Mouse (Mus musculus) ES-E14 (cell line): ENCODE data around the gene Rbm4. TPM values are rescaled to one million over a fixed set of nuclear protein-coding genes. Genes with fewer than 3 reads are reported as not detected.

Source experiments
- DNase-seq: peaks from one replicate; pipeline ENCODE4 v3.0.0-alpha.2; 2013; ENCODE audit warnings: low read depth, low spot score
- H3K27ac ChIP-seq: 2 replicates; pipeline ENCODE4 v1.5.1; 2012; ENCODE audit warnings: low read depth, mild to moderate bottlenecking, low read length, moderate library complexity, mixed read lengths; ENCODE audit not compliant: poor library complexity, insufficient read depth, severe bottlenecking
- H3K36me3 ChIP-seq: 2 replicates; pipeline ENCODE4 v1.6.1; 2012; ENCODE audit warnings: mild to moderate bottlenecking, low read length, moderate library complexity, mixed read lengths; ENCODE audit not compliant: control insufficient read depth, poor library complexity, insufficient read depth, severe bottlenecking
- H3K4me1 ChIP-seq, 2 experiments: fragments of 150-350 bp in 1 of 2; sonication (generic) in 1 of 2; 2 replicates each; pipeline ENCODE4 v1.6.1; 2012; ENCODE audit warnings: low read length in 2 of 2, mild to moderate bottlenecking in 1 of 2, mixed read lengths in 1 of 2; ENCODE audit not compliant: control insufficient read depth in 2 of 2, insufficient read depth in 2 of 2, poor library complexity in 1 of 2
- H3K4me3 ChIP-seq, 2 experiments: fragments of 150-350 bp in 1 of 2; sonication (generic) in 1 of 2; 2 replicates each; pipeline ENCODE4 v1.5.1; 2012; ENCODE audit warnings: low read length in 2 of 2, low read depth in 1 of 2, mild to moderate bottlenecking in 1 of 2, mixed read lengths in 1 of 2; ENCODE audit not compliant: insufficient read depth in 1 of 2, poor library complexity in 1 of 2, severe bottlenecking in 1 of 2
- H3K9ac ChIP-seq: 2 replicates; pipeline ENCODE4 v1.6.1; 2012; ENCODE audit warnings: low read depth, mild to moderate bottlenecking, low read length, mixed read lengths; ENCODE audit not compliant: poor library complexity, insufficient read depth, severe bottlenecking
- H3K9me3 ChIP-seq: fragments of 150-350 bp; sonication (generic); 2 replicates; pipeline ENCODE4 v1.6.1; 2012; ENCODE audit warnings: low read depth, mild to moderate bottlenecking, low read length; ENCODE audit not compliant: control insufficient read depth, insufficient read depth
- CHD2 ChIP-seq: IDR thresholded peaks from 2 replicates; pipeline ENCODE4 v1.6.1; 2014; ENCODE audit warnings: mild to moderate bottlenecking, low read depth, low read length, inconsistent platforms
- HCFC1 ChIP-seq: IDR thresholded peaks from 2 replicates; pipeline ENCODE4 v1.6.1; 2012; ENCODE audit warnings: low read length, inconsistent platforms, borderline replicate concordance; ENCODE audit not compliant: insufficient read depth
- MAFK ChIP-seq: IDR thresholded peaks from 2 replicates; pipeline ENCODE4 v1.6.1; 2014; ENCODE audit warnings: mild to moderate bottlenecking, low read depth, low read length, inconsistent platforms; ENCODE audit not compliant: insufficient read depth
- ZC3H11A ChIP-seq: IDR thresholded peaks from 2 replicates; pipeline ENCODE4 v1.6.1; 2012; ENCODE audit warnings: low read depth, mild to moderate bottlenecking, inconsistent platforms, low read length, borderline replicate concordance
- ZNF384 ChIP-seq: IDR thresholded peaks from 2 replicates; pipeline ENCODE4 v1.6.1; 2012; ENCODE audit warnings: low read depth, low read length, inconsistent platforms
- in situ Hi-C, 2 experiments: fragments of 600-800 bp; cut with MboI; formaldehyde crosslinking; loops; one replicate each; pipeline ENCODE4 v1.15.1; 2025; ENCODE audit warnings: low sequenced_read_pairs in 2 of 2, inconsistent platforms in 1 of 2; ENCODE audit not compliant: unreplicated experiment in 2 of 2
- total RNA-seq: library from RNA; depleted of rRNA; stranded (reverse); fragments of 300-350 nt; gene quantifications from 2 replicates; pipeline ENCODE4 v1.2.3, GENCODE M21; 2012

Rbm4 gene
- total RNA-seq, 1 experiment, result 122 TPM

DNA sequence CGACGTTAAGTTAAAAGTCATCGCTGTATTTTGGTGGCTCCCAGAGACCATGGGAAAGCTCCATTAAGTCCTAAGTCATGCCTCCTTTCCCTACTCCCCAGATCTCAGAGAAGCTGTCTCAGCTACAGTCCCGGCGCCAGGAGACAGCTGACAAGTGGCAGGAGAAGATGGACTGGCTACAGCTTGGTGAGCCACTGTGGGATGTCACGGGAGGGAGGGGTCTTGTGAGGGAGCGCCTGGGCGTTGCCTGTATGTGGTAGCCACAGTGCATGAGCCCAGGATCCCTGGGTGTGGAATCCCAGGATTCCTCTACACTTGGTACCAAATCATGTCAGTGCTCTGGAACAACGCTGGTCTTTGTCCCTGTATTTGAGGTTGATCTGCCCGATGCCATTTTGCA lies 45.2 kb downstream of the Rbm4 start:
- Histone ChIP-seq H3K4me1 (no peaks in the 10 kb centered on the region; a peak in 1 of 4 replicates), H3K9ac (no peak overlapping the region), H3K9me3 (no peaks in the 10 kb centered on the region), H3K27ac (no peak overlapping the region), H3K4me3 (no peak overlapping the region), H3K36me3 (peaks cover 15% of the 10 kb centered on the region; the same call in 1 of the 2 replicates)
- DNase-seq, result no peak
- in situ Hi-C loops, result loop anchor here in 1 of 2 experiments (25.0 kb wide), 1 partner anchor 111 kb away; the partner anchor contains the start of gene Rce1
- no peak for TF ChIP-seq MAFK

DNA sequence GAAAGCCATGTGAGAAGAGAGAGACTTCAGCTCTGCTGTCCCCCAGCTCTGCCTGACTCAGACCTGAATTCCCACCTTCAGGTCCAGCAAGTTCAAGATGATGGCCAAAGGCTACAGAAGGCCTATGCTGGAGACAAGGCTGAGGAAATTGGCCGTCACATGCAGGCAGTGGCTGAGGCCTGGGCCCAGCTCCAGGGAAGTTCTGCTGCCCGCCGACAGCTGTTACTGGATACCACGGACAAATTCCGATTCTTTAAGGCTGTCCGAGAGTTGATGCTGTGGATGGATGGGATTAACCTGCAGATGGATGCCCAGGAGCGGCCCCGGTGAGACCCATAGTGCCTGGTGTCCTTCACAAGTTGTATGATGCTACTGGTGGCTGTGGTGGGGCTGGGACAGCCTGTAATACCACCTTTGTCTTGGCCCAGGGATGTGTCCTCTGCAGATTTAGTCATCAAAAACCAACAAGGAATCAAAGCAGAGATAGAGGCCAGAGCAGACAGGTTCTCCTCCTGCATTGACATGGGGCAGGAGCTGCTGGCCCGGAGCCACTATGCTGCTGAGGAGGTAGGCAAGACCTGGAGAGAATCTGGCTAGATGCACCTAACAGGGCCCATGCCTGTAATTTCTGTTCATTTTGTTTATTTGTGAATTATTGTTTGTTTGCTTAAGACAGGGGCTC lies 45.9 kb downstream of the Rbm4 start:
- no peak for TF ChIP-seq ZNF384
- no peak for TF ChIP-seq CHD2
- H3K4me3 ChIP-seq, result no peak overlapping the region
- H3K27ac ChIP-seq, result no peak overlapping the region
- no peak for DNase-seq
- in situ Hi-C loops, result loop anchor here in 1 of 2 experiments (25.0 kb wide), 1 partner anchor 110 kb away; the partner anchor contains the start of gene Rce1
- H3K9me3 ChIP-seq, result no peaks in the 10 kb centered on the region
- peaks cover 15% of the 10 kb centered on the region; the same call in 1 of the 2 replicates for H3K36me3 ChIP-seq
- H3K4me1 ChIP-seq, result no peaks in the 10 kb centered on the region; a peak in 1 of 4 replicates
- H3K9ac ChIP-seq, result no peak overlapping the region

DNA sequence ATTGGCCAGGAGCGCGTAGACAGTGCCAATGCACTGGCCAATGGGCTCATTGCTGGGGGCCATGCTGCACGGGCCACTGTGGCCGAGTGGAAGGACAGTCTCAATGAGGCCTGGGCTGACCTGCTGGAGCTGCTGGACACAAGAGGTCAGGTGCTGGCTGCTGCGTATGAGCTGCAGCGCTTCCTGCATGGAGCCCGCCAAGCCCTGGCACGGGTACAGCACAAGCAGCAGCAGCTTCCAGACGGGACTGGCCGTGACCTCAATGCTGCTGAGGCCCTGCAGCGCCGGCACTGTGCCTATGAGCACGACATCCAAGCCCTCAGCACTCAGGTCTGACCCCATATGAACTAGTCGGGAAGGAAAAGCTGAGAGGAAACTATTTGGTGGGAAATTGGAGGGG lies 47.1 kb downstream of the Rbm4 start:
- H3K4me3 ChIP-seq, result no peak overlapping the region
- no peak overlapping the region for H3K9ac ChIP-seq
- no peak for TF ChIP-seq HCFC1
- no peak for TF ChIP-seq MAFK
- TF ChIP-seq CHD2, result no peak
- TF ChIP-seq ZC3H11A, result no peak
- TF ChIP-seq ZNF384, result no peak
- peaks cover 10% of the 10 kb centered on the region; the same call in 1 of the 2 replicates for H3K36me3 ChIP-seq
- no peaks in the 10 kb centered on the region for H3K9me3 ChIP-seq
- H3K27ac ChIP-seq, result no peak overlapping the region; the same call in 1 of the 2 replicates
- in situ Hi-C loops, result loop anchor here in 1 of 2 experiments (25.0 kb wide), 1 partner anchor 109 kb away; the partner anchor contains the start of gene Rce1
- no peaks in the 10 kb centered on the region for H3K4me1 ChIP-seq
- DNase-seq, result no peak

DNA sequence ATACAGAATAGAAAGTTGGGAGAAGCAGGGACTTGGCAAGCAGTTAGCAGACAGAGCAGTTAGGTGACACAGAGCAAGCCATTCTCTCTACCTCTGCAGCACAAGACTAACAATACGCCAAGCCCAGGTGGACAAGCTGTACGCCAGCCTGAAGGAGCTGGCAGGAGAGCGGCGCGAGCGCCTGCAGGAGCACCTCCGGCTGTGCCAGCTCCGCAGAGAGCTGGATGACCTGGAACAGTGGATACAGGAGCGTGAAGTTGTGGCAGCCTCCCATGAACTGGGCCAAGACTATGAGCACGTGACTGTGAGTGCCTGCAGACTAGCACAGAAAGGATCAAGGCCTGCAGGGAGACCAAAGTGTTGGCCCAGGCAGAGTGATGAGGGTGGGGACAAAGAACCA lies 48.0 kb downstream of the Rbm4 start:
- no peaks in the 10 kb centered on the region for H3K4me1 ChIP-seq
- H3K4me3 ChIP-seq, result no peak overlapping the region
- no peak overlapping the region for H3K27ac ChIP-seq
- no peak for TF ChIP-seq ZNF384
- no peak for TF ChIP-seq ZC3H11A
- no peak for TF ChIP-seq HCFC1
- TF ChIP-seq MAFK, result no peak
- TF ChIP-seq CHD2, result no peak
- H3K9me3 ChIP-seq, result no peaks in the 10 kb centered on the region
- H3K36me3 ChIP-seq, result peaks cover 9% of the 10 kb centered on the region; the same call in 1 of the 2 replicates
- in situ Hi-C loops, result loop anchor here in 1 of 2 experiments (25.0 kb wide), 1 partner anchor 108 kb away; the partner anchor contains the start of gene Rce1
- H3K9ac ChIP-seq, result no peak overlapping the region
- DNase-seq, result no peak
